Mouse (Mus musculus) small intestine, adult 2 months (tissue): Measurements from ENCODE around the gene B230217C12Rik.

Source experiments
- CTCF ChIP-seq: fragments of 200-500 bp; IDR thresholded peaks from 2 replicates; pipeline ENCODE4 v1.5.1; 2012; ENCODE audit warnings: low read depth, mild to moderate bottlenecking, control low read depth, inconsistent platforms, low read length, moderate library complexity, mixed read lengths; ENCODE audit not compliant: insufficient replicate concordance, insufficient read length; ENCODE audit errors: extremely low read depth
- POLR2A ChIP-seq: fragments of 200-500 bp; IDR thresholded peaks from 2 replicates; pipeline ENCODE4 v1.6.1; 2012; ENCODE audit warnings: low read depth, mild to moderate bottlenecking, control low read depth, inconsistent platforms, low read length, moderate library complexity

- TF ChIP-seq CTCF (no peak), POLR2A (no peak)
Measured at GRCm38 (mm10) chr11:97840991-97841661, 546 bp downstream of the B230217C12Rik start.
